In genomic region chr5:130037752-130038455, GRCm38 (mm10) we compare ENCODE assay signal across 7 mouse cellular contexts. TPM values are rescaled to one million over a fixed set of nuclear protein-coding genes. Genes with fewer than 3 reads are reported as not detected.
DNase-seq lines count a peak whose midpoint lies in the region; ATAC-seq lines count a peak whose summit lies in the region.

No protein-coding gene starts in this region.

- peak; percentile 57 for ATAC-seq in CD4-positive, CD25-positive, alpha-beta regulatory T cell, adult 4 months
- peak; percentile 75 for ATAC-seq in granulocyte monocyte progenitor cell, adult 5-6 weeks (replicated peaks; ENCODE audit: poor library complexity, severe bottlenecking)

- peak; percentile 92 for DNase-seq in MN1 (ENCODE audit: low spot score)
- peak; percentile 81 for DNase-seq in cerebellum, adult 9-10 months
- DNase-seq in kidney, postnatal 25 days = peak; percentile 81 to 82
- peak; percentile 56 to 63 for DNase-seq in lung, adult 18-20 months
- DNase-seq in right cerebral cortex, postnatal 4 days = peak; percentile 47

RNA-seq across cellular contexts. Expression of gene Crcp, which starts 8.8 kb away (rescaled TPM):
- polyA plus RNA-seq in CD4-positive, CD25-positive, alpha-beta regulatory T cell, adult 4 months (2017; shearing (Covaris generic)) = 10 to 100 TPM; 60.0 to 75.7 TPM
- 31.2 and 52.0 TPM in 2 replicates for total RNA-seq in granulocyte monocyte progenitor cell, adult 5-6 weeks (2014; fragmentation: Nextera tagmentation)
- total RNA-seq in granulocyte monocyte progenitor cell, adult 5-6 weeks (2017) = 40.7 and 67.6 TPM in 2 replicates

RNA-seq across cellular contexts. Expression of gene Asl, which starts 8.9 kb away (rescaled TPM):
- polyA plus RNA-seq in CD4-positive, CD25-positive, alpha-beta regulatory T cell, adult 4 months (2017; shearing (Covaris generic)) = 100 to 1,000 TPM; 102 to 103 TPM
- 34.6 and 40.6 TPM in 2 replicates for total RNA-seq in granulocyte monocyte progenitor cell, adult 5-6 weeks (2014; fragmentation: Nextera tagmentation)
- total RNA-seq in granulocyte monocyte progenitor cell, adult 5-6 weeks (2017) = 17.5 and 19.6 TPM in 2 replicates

RNA-seq across cellular contexts. Expression of gene Gusb, which starts 35.1 kb away (rescaled TPM):
- polyA plus RNA-seq in CD4-positive, CD25-positive, alpha-beta regulatory T cell, adult 4 months (2017; shearing (Covaris generic)) = 10 to 100 TPM; 49.4 to 60.6 TPM
- 119 and 163 TPM in 2 replicates for total RNA-seq in granulocyte monocyte progenitor cell, adult 5-6 weeks (2014; fragmentation: Nextera tagmentation)
- 91.6 and 103 TPM in 2 replicates for total RNA-seq in granulocyte monocyte progenitor cell, adult 5-6 weeks (2017)

RNA-seq across cellular contexts. Expression of gene Tpst1, which starts 35.2 kb away (rescaled TPM):
- 1 to 10 TPM; 1.8 to 3.6 TPM for polyA plus RNA-seq in CD4-positive, CD25-positive, alpha-beta regulatory T cell, adult 4 months (2017; shearing (Covaris generic))
- 16.0 and 17.3 TPM in 2 replicates for total RNA-seq in granulocyte monocyte progenitor cell, adult 5-6 weeks (2014; fragmentation: Nextera tagmentation)
- total RNA-seq in granulocyte monocyte progenitor cell, adult 5-6 weeks (2017) = 3.4 and 7.5 TPM in 2 replicates

Comparison
In these comparisons a context has a peak if more than half of its experiments do, and no peak if none do; other contexts are left out.
1. Peak in every context shown above with its lines: DNase-seq and ATAC-seq.